Mouse (Mus musculus) kidney, embryonic 16.5 days (tissue): Measurements from ENCODE around the gene Abtb2. TPM values are rescaled to one million over a fixed set of nuclear protein-coding genes. Genes with fewer than 3 reads are reported as not detected.

Experiments used
- ATAC-seq: fragments of 200-750 bp; cut with Nextera tagmentation; 2 replicates; pipeline ENCODE4 v1.8.0; 2017; ENCODE audit warnings: moderate TSS enrichment; ENCODE audit not compliant: low FRiP score, low TSS enrichment
- H3K27ac ChIP-seq: fragments of 300-500 bp; sonication (generic); 2 replicates; pipeline ENCODE4 v1.5.1; 2014; ENCODE audit warnings: low read length
- H3K27me3 ChIP-seq: fragments of 300-500 bp; sonication (generic); 2 replicates; pipeline ENCODE4 v1.6.1; 2014; ENCODE audit warnings: low read length, control low read depth, mixed read lengths; ENCODE audit not compliant: insufficient read depth
- H3K36me3 ChIP-seq: fragments of 300-500 bp; sonication (generic); 2 replicates; pipeline ENCODE4 v1.6.1; 2014; ENCODE audit warnings: low read length, control low read depth, mixed read lengths; ENCODE audit not compliant: insufficient read depth
- H3K4me1 ChIP-seq: fragments of 300-500 bp; sonication (generic); 2 replicates; pipeline ENCODE4 v1.6.1; 2014; ENCODE audit warnings: low read length, control low read depth, mixed read lengths; ENCODE audit not compliant: insufficient read depth
- H3K4me2 ChIP-seq: fragments of 300-500 bp; sonication (generic); replicated peaks from 2 replicates; pipeline ENCODE4 v1.6.1; 2014; ENCODE audit warnings: low read depth, low read length
- H3K4me3 ChIP-seq: fragments of 300-500 bp; sonication (generic); 2 replicates; pipeline ENCODE4 v1.5.1; 2014; ENCODE audit warnings: mild to moderate bottlenecking, low read length
- H3K9ac ChIP-seq: fragments of 300-500 bp; sonication (generic); replicated peaks from 2 replicates; pipeline ENCODE4 v1.6.1; 2014; ENCODE audit warnings: low read length
- H3K9me3 ChIP-seq: fragments of 300-500 bp; sonication (generic); 2 replicates; pipeline ENCODE4 v1.6.1; 2016; ENCODE audit warnings: low read length, control low read depth
- WGBS: fragments of 180-500 bp; shearing (Covaris S2); extraction: QIAGEN DNeasy Blood & Tissue Kit; methylation state at CpG from one replicate; pipeline ENCODE4 v1.1.7; 2014; 5-methylcytosine and 5-hydroxymethylcytosine counted together
- polyA plus RNA-seq: library from polyadenylated mRNA; unstranded; fragments of >200 nt; fragmentation: Nextera tagmentation; extraction: Ambion mirVana; gene quantifications from 2 replicates; pipeline ENCODE4 v1.2.1, GENCODE M21; 2015

Abtb2 gene
- polyA plus RNA-seq, 1 experiment from 2014 or later, result 9.3 TPM

DNA sequence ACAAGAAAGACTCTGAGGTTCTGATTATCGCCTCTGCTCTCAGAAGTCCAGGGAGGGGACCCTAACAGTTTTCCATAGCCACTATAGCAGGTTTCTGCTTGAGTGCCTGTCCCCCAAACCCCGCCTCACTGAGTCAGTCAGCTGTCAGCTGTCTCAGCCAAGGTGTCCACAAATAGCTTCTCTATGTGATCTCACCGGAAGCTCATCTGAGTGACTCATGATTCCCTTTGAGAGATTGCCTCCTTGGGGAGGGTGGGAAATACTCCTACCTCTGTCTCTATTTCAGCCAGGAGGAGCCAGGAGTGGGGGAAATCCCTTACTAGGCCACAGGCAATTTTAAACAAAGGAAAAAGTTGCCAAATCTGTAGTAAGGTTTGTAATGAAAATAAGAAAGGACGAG is 96.0 kb downstream of the Abtb2 start:
- H3K36me3 ChIP-seq, result no peaks in the 10 kb centered on the region
- H3K27me3 ChIP-seq, result no peaks in the 10 kb centered on the region
- H3K4me2 ChIP-seq, result no peak overlapping the region
- no peak overlapping the region for H3K4me3 ChIP-seq
- 0 out of 2 replicates have a peak, but pooled peaks have one; percentile 61 for ATAC-seq
- H3K27ac ChIP-seq, result no peak overlapping the region
- no peaks in the 10 kb centered on the region for H3K9me3 ChIP-seq
- WGBS, result 45% methylated on average over 4 of the region's 4 CpGs
- H3K9ac ChIP-seq, result no peak overlapping the region
- 0 out of 2 replicates have a peak, but pooled peaks cover 3% of the 10 kb centered on the region for H3K4me1 ChIP-seq

DNA sequence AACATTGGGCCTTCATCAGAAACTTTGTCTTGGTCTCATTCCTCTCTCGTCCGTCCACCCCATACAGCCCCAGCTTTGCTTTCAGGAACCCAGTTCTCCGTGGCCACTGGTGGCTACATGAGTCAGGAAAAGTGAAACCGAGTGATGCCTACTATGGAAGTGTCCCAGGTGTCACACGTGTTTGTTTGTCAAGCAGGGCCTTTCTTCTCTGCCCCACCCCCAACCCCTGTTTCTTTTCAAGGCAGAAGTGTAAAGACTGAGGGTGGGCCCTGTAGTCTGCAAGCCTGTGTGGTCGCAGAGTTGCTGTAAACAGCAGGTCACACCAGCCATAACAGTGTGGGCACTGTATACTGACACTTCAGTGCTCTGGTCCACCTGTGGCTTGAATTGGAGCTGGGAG is 98.2 kb downstream of the Abtb2 start:
- Histone ChIP-seq H3K4me1 (peaks cover 16% of the 10 kb centered on the region), H3K9ac (no peak overlapping the region), H3K36me3 (no peaks in the 10 kb centered on the region), H3K4me3 (no peak overlapping the region), H3K9me3 (no peaks in the 10 kb centered on the region), H3K27me3 (no peaks in the 10 kb centered on the region), H3K4me2 (no peak overlapping the region), H3K27ac (no peak overlapping the region)
- no peak for ATAC-seq
- WGBS, result 77% methylated on average over 6 of the region's 6 CpGs

DNA sequence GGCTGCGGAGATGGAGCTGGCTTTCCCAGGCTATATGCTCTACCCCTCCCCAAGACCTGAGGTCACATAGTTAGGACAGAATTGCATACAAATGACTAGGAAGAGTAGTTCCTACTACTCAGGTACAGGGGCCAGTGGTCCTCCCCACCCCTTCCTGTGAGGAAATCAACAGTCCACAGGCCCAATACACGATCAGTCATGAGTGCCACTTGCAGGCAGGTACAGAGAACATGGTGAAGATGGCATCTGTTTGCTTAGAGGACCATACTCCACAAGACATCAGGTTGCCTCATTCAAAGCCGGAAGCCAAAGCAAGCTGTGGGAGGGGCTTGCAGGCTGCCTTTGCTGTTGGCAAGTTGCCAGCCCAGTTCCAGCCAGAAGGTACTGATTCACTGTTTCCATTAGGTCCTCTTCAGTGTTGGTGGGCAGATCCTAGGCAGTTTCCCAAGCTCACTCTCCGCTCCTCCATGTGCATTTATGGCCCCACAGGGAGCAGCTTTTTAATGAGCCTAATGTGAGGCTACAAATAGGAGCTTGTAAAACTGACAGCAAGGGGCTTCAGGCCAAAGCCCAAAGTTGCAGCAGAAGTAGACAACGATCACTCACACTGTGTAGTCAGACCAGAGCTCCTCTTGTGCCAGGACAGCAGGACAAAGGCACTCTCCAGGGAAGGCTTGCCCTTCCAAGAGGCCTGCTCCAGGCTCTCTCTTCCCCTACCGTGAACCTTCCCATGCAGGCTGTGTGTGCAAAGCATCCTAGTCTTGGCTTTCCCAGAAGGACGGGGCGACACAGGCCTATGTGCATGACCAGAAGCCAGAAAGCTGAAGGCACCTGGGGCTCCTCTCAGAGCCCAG is 102.1 kb downstream of the Abtb2 start:
- WGBS, result 51% methylated on average over 8 of the region's 8 CpGs
- H3K4me1 ChIP-seq, result peaks cover 15% of the 10 kb centered on the region
- H3K9ac ChIP-seq, result no peak overlapping the region
- no peaks in the 10 kb centered on the region for H3K9me3 ChIP-seq
- no peak overlapping the region for H3K4me3 ChIP-seq
- H3K4me2 ChIP-seq, result no peak overlapping the region
- no peak overlapping the region for H3K27ac ChIP-seq
- ATAC-seq, result peak; percentile 70
- no peaks in the 10 kb centered on the region for H3K36me3 ChIP-seq
- no peaks in the 10 kb centered on the region for H3K27me3 ChIP-seq

DNA sequence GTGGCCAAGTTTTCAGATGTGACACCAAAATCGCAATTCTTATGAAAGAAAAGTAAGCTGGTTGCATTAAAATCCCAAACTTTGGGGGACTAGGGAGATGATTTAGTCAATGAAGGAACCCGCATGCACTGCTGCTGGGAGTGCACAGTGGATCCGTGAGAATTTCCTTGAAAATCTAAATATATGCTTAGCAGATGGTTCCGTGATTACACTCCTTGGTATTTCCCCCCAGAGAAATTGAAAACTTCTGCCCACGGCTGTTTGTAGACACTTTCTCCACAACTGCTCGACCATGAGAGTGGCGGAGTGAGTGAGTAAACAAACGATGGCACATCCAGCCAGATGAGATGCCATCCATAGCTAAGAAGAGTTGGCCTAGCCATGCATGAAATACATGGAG is 102.8 kb downstream of the Abtb2 start:
- no peak for ATAC-seq
- WGBS, result 56% methylated on average over 8 of the region's 8 CpGs
- Histone ChIP-seq H3K27me3 (no peaks in the 10 kb centered on the region), H3K4me2 (no peak overlapping the region), H3K4me3 (no peak overlapping the region), H3K4me1 (peaks cover 15% of the 10 kb centered on the region), H3K36me3 (no peaks in the 10 kb centered on the region), H3K9ac (no peak overlapping the region), H3K9me3 (no peaks in the 10 kb centered on the region), H3K27ac (no peak overlapping the region)

DNA sequence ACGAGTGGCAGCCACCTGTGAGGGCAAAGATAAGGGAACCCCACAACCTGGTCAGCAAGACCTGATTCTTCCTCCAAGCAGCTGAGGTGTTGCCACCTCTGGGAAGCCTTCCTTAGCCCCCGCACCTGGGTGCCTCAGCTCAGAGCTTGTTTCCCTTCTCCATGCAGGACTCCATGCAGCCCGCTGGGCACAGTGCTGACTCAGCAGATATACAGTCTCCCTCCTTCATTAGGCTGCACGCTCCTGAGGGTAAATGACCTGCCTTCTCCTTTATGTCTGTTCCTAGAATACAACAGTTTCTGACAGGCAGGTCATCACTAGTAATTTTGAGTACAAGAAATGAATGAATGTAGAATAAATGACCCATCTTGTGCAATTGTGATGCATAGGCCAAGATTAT is 103.5 kb downstream of the Abtb2 start:
- H3K4me1 ChIP-seq, result peaks cover 15% of the 10 kb centered on the region
- no peaks in the 10 kb centered on the region for H3K27me3 ChIP-seq
- no peaks in the 10 kb centered on the region for H3K36me3 ChIP-seq
- H3K4me3 ChIP-seq, result no peak overlapping the region
- H3K4me2 ChIP-seq, result no peak overlapping the region
- H3K9me3 ChIP-seq, result no peaks in the 10 kb centered on the region
- no peak overlapping the region for H3K27ac ChIP-seq
- 74% methylated on average over 4 of the region's 4 CpGs for WGBS
- no peak overlapping the region for H3K9ac ChIP-seq
- ATAC-seq, result peak; percentile 33; the same call in 1 of the 2 replicates

DNA sequence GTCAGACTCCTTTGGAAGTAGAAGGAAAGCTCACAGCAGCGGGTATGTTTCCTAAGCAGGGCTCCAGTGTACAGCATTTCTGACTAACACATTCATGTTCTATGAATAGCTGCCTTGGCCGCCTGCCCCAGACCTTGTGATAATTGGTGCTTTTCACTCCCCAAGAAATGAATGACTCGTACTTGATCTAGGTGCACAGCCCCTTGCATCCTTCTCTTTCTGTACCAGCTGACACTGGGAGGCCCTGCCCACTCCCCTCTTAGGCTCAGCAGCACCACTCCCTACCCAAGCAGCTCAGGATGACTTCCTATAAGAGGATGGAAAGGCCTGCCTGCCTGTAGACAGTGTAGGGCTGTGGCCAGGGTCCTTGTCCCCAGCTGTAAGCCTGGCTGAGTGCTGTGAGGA is 104.2 kb downstream of the Abtb2 start:
- peak; percentile 37; the same call in 1 of the 2 replicates for ATAC-seq
- H3K9ac ChIP-seq, result no peak overlapping the region
- H3K4me1 ChIP-seq, result peaks cover 15% of the 10 kb centered on the region
- H3K9me3 ChIP-seq, result no peaks in the 10 kb centered on the region
- WGBS, result 84% methylated on average over 3 of the region's 3 CpGs
- no peaks in the 10 kb centered on the region for H3K27me3 ChIP-seq
- no peak overlapping the region for H3K4me3 ChIP-seq
- H3K4me2 ChIP-seq, result no peak overlapping the region
- no peaks in the 10 kb centered on the region for H3K36me3 ChIP-seq
- H3K27ac ChIP-seq, result no peak overlapping the region

DNA sequence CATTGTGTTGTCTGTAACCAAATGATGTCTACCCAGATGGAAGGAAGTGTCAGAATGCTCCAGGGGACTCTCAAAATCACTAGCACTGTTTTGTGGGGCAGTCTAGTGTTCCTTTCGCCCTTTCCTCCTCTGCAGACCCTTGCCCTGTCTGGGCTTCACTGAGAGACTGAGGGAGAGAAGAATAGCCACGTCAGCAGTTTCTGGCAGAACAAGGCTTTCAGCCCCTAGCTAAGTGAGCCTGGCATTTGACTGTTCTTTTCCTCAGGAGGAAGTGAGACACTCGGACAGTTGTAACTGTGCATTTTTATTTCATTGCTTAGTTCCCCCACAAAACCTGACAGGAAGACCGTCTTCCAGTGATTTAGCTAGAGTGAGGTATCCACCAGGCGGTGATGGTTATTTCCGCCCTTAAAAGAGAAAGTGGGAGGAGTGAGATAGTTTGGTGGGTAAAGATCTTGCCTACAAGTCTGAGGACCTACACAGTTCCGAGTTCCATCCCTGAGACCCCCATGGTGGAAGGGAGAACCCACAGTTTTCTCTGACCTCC is 106.5 kb downstream of the Abtb2 start:
- Histone ChIP-seq H3K9ac (no peak overlapping the region), H3K4me1 (peaks cover 17% of the 10 kb centered on the region), H3K27ac (no peak overlapping the region), H3K27me3 (no peaks in the 10 kb centered on the region), H3K36me3 (no peaks in the 10 kb centered on the region), H3K4me3 (no peak overlapping the region), H3K4me2 (no peak overlapping the region), H3K9me3 (no peaks in the 10 kb centered on the region)
- ATAC-seq, result no peak
- 58% methylated on average over 7 of the region's 7 CpGs for WGBS

DNA sequence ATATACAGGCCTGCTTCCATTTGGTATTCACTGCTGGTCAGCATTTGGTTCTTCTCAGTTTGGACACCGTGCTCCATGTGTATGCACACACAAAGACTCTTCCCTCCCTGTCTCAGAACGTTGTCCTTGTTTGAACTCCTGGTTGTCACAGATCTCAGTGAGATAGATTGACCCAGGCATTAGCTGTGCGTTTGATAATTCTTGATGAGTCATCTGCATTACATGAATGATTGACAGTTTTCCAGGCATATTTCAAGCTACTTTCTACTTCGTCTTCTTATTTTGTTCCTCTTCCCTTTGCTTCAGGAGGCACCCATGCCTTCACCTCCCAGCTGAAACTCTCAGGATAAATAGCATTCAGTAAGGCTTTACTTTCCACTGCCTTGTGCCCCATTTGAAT is 107.5 kb downstream of the Abtb2 start:
- Histone ChIP-seq H3K9ac (no peak overlapping the region), H3K27me3 (no peaks in the 10 kb centered on the region), H3K4me3 (no peak overlapping the region), H3K27ac (no peak overlapping the region), H3K4me2 (no peak overlapping the region), H3K4me1 (peaks cover 20% of the 10 kb centered on the region), H3K9me3 (no peaks in the 10 kb centered on the region), H3K36me3 (no peaks in the 10 kb centered on the region)
- WGBS, result 81% methylated on average over 4 of the region's 4 CpGs
- no peak for ATAC-seq

DNA sequence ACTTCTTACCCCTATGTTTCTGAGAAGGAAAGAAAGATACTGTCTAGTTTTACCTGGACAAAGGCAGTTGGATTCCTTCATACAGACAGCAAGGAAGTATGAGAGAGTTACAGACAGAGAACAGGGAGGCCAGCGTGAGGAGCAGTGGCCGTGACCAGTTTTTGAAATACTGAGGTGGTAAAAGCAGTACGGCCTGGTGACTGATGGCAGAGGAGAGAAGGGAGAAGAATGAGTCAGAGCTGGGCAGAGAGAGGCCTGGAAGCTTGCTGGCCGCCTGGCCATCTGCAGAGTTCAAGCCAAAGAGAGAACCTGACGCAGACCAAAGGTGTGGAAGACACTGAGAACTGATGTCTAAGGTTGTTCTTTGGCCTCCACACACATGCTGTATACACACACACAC is 109.3 kb downstream of the Abtb2 start:
- Histone ChIP-seq H3K4me1 (peaks cover 14% of the 10 kb centered on the region), H3K27me3 (no peaks in the 10 kb centered on the region), H3K27ac (no peak overlapping the region), H3K4me2 (no peak overlapping the region), H3K4me3 (no peak overlapping the region), H3K36me3 (no peaks in the 10 kb centered on the region), H3K9me3 (no peaks in the 10 kb centered on the region), H3K9ac (no peak overlapping the region)
- no peak for ATAC-seq
- 64% methylated on average over 5 of the region's 5 CpGs for WGBS

DNA sequence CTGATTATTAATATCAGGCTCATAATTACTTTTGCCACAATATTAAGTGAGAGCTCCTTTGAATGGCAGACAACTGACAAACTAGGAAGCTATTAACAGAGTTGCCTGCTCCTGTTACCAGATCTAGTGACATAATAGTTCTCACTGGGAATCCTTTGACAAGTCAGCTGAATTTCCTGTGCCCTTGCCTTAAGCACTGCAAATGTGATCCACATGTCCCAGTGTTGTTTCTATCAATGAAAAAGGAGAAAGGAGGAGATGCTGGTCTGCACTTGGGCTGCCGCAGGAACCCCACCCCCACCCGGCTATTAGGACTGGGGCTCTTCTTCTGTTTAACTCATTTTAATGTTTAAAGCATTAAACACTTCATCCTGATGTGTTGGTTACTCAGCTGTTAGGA is 110.7 kb downstream of the Abtb2 start:
- no peak overlapping the region for H3K9ac ChIP-seq
- H3K4me3 ChIP-seq, result no peak overlapping the region
- H3K27ac ChIP-seq, result no peak overlapping the region
- H3K4me1 ChIP-seq, result peaks cover 14% of the 10 kb centered on the region
- ATAC-seq, result no peak
- H3K9me3 ChIP-seq, result no peaks in the 10 kb centered on the region
- H3K36me3 ChIP-seq, result no peaks in the 10 kb centered on the region
- 36% methylated on average over 2 of the region's 2 CpGs for WGBS
- no peak overlapping the region for H3K4me2 ChIP-seq
- H3K27me3 ChIP-seq, result no peaks in the 10 kb centered on the region
